Mouse (Mus musculus) liver (tissue): ENCODE results near the gene 9930021J03Rik.

Experiments used
- DNase-seq: peaks from one replicate; pipeline ENCODE4 v3.0.0-alpha.2; 2020; ENCODE audit warnings: mixed read lengths

The 9930021J03Rik gene

GRCm38 (mm10) chr19:29805101-29805916, 480 bp downstream of the 9930021J03Rik start:
- DNase-seq, result peak; percentile 90

GRCm38 (mm10) chr19:29803946-29804345, 1.8 kb downstream of the 9930021J03Rik start:
- DNase-seq, result no peak

GRCm38 (mm10) chr19:29797371-29797770, 8.4 kb downstream of the 9930021J03Rik start:
- DNase-seq, result no peak

- DNase-seq, result no peak
Measured at GRCm38 (mm10) chr19:29787997-29788396, 17.8 kb downstream of the 9930021J03Rik start.

GRCm38 (mm10) chr19:29782914-29783313, 22.9 kb downstream of the 9930021J03Rik start:
- no peak for DNase-seq

GRCm38 (mm10) chr19:29753939-29754338, 51.9 kb downstream of the 9930021J03Rik start:
- DNase-seq, result no peak

- no peak for DNase-seq
Measured at GRCm38 (mm10) chr19:29750994-29751393, 54.8 kb downstream of the 9930021J03Rik start.

GRCm38 (mm10) chr19:29743531-29743930, 62.3 kb downstream of the 9930021J03Rik start:
- DNase-seq, result no peak

GRCm38 (mm10) chr19:29740661-29741060, 65.1 kb downstream of the 9930021J03Rik start:
- DNase-seq, result no peak

GRCm38 (mm10) chr19:29739608-29740007, 66.2 kb downstream of the 9930021J03Rik start:
- DNase-seq, result no peak

- DNase-seq, result no peak
Measured at GRCm38 (mm10) chr19:29735421-29735820, 70.4 kb downstream of the 9930021J03Rik start.

- no peak for DNase-seq
Measured at GRCm38 (mm10) chr19:29718476-29718875, 87.3 kb downstream of the 9930021J03Rik start.

- no peak for DNase-seq
Measured at GRCm38 (mm10) chr19:29717854-29718253, 87.9 kb downstream of the 9930021J03Rik start.

- no peak for DNase-seq
Measured at GRCm38 (mm10) chr19:29713451-29713850, 92.3 kb downstream of the 9930021J03Rik start.

GRCm38 (mm10) chr19:29709461-29709860, 96.3 kb downstream of the 9930021J03Rik start:
- no peak for DNase-seq

- no peak for DNase-seq
Measured at GRCm38 (mm10) chr19:29708461-29708860, 97.3 kb downstream of the 9930021J03Rik start.

- DNase-seq, result peak; percentile 22
Measured at GRCm38 (mm10) chr19:29708003-29708402, 97.8 kb downstream of the 9930021J03Rik start.

- DNase-seq, result no peak
Measured at GRCm38 (mm10) chr19:29707314-29707898, 98.4 kb downstream of the 9930021J03Rik start.

GRCm38 (mm10) chr19:29704436-29704835, 101.4 kb downstream of the 9930021J03Rik start:
- no peak for DNase-seq

- DNase-seq, result no peak
Measured at GRCm38 (mm10) chr19:29701707-29702106, 104.1 kb downstream of the 9930021J03Rik start.

GRCm38 (mm10) chr19:29697245-29697874, 108.4 kb downstream of the 9930021J03Rik start, which contains the start of gene Mlana:
Gene Mlana (plus strand): TSS chr19:29697824.
- no peak for DNase-seq

GRCm38 (mm10) chr19:29696840-29697239, 108.9 kb downstream of the 9930021J03Rik start:
- no peak for DNase-seq

GRCm38 (mm10) chr19:29696309-29696708, 109.5 kb downstream of the 9930021J03Rik start:
- no peak for DNase-seq

- no peak for DNase-seq
Measured at GRCm38 (mm10) chr19:29695071-29695470, 110.7 kb downstream of the 9930021J03Rik start.
